Mouse (Mus musculus): ENCODE results near the gene Ttll9.
A peak's percentile ranks its signal among the peaks of the same experiment; 100 is the strongest.

- TF ChIP-seq USF1 (IDR thresholded peaks at IDR 0.05; ENCODE audit: low read depth, low read length), result peak; percentile 56; the same call in 1 of the 2 replicates
- peak in 2 of 3 experiments; percentile 73 to 99 for TF ChIP-seq CTCF (IDR thresholded peaks at IDR 0.05 in 2 of 3, conservative IDR thresholded peaks at IDR 0.05 in 1 of 3; ENCODE audit: control insufficient read depth in 1 of 3, insufficient read depth in 1 of 3, low read depth in 2 of 3, low read length in 3 of 3, poor library complexity in 1 of 3, severe bottlenecking in 1 of 3)
- peak in 1 of 2 experiments; percentile 54; a peak in 2 of 4 replicates for TF ChIP-seq EP300 (IDR thresholded peaks at IDR 0.05; ENCODE audit: low read depth in 1 of 2, low read length in 2 of 2)
- peak; percentile 57 for TF ChIP-seq MAFK (IDR thresholded peaks at IDR 0.05; ENCODE audit: borderline replicate concordance, low read depth, low read length)
- peak; percentile 28; the same call in 1 of the 2 replicates for TF ChIP-seq GATA1 (IDR thresholded peaks at IDR 0.05; ENCODE audit: low read depth, low read length)
- TF ChIP-seq ZNF384 (IDR thresholded peaks at IDR 0.05; ENCODE audit: low read depth, low read length), result no peak
- peak; percentile 38; the same call in 1 of the 2 replicates for TF ChIP-seq MXI1 (IDR thresholded peaks at IDR 0.05; ENCODE audit: low read depth, low read length)
- no peak for TF ChIP-seq MAX (IDR thresholded peaks at IDR 0.05; ENCODE audit: low read length)
- no peak for TF ChIP-seq POLR2A (IDR thresholded peaks at IDR 0.05; ENCODE audit: control insufficient read depth in 1 of 2, insufficient read depth in 1 of 2, low read depth in 1 of 2, low read length in 2 of 2, poor library complexity in 1 of 2)
Measured at GRCm38 (mm10) chr2:152914310-152915120, 47.8 kb upstream of the Ttll9 start.
